Mouse (Mus musculus) embryonic facial prominence, embryonic 10.5 days (tissue): Measurements from ENCODE around the gene Znrf4. TPM values are rescaled to one million over a fixed set of nuclear protein-coding genes. Genes with fewer than 3 reads are reported as not detected.

Source experiments
- DNase-seq: peaks from one replicate; pipeline ENCODE4 v3.0.0-alpha.2; 2017; ENCODE audit warnings: low spot score
- H3K27ac ChIP-seq: fragments of 300-500 bp; sonication (generic); replicated peaks from 2 replicates; pipeline ENCODE4 v1.5.1; 2016; ENCODE audit warnings: mild to moderate bottlenecking
- H3K27me3 ChIP-seq: fragments of 300-500 bp; sonication (generic); replicated peaks from 2 replicates; pipeline ENCODE4 v1.6.1; 2016; ENCODE audit warnings: low read depth, mild to moderate bottlenecking; ENCODE audit not compliant: poor library complexity, severe bottlenecking
- H3K36me3 ChIP-seq: fragments of 300-500 bp; sonication (generic); replicated peaks from 2 replicates; pipeline ENCODE4 v1.6.1; 2016; ENCODE audit warnings: mild to moderate bottlenecking, moderate library complexity
- H3K4me1 ChIP-seq: fragments of 300-500 bp; sonication (generic); 2 replicates; pipeline ENCODE4 v1.6.1; 2016
- H3K4me3 ChIP-seq: fragments of 300-500 bp; sonication (generic); 2 replicates; pipeline ENCODE4 v1.5.1; 2016; ENCODE audit warnings: mild to moderate bottlenecking, moderate library complexity
- H3K9me3 ChIP-seq: fragments of 300-500 bp; sonication (generic); 2 replicates; pipeline ENCODE4 v1.6.1; 2016; ENCODE audit warnings: mild to moderate bottlenecking
- WGBS: fragments of 180-500 bp; shearing (Covaris S2); methylation state at CpG from one replicate; pipeline ENCODE4 v1.1.7; 2016; 5-methylcytosine and 5-hydroxymethylcytosine counted together
- polyA plus RNA-seq: library from polyadenylated mRNA; unstranded; fragments of >200 nt; fragmentation: Nextera tagmentation; extraction: Ambion mirVana; gene quantifications from 2 replicates; pipeline ENCODE4 v1.2.1, GENCODE M21; 2016

Gene Znrf4
- not detected in 2 replicates for polyA plus RNA-seq

GRCm38 (mm10) chr17:56512310-56512709, at the start of gene Znrf4:
Gene Znrf4, minus strand, starts transcription at chr17:56512431.
- Histone ChIP-seq H3K27me3 (peaks cover 87% of the 10 kb centered on the region), H3K9me3 (peaks cover 8% of the 10 kb centered on the region), H3K4me3 (peak within 1 kb of the TSS; percentile 46), H3K36me3 (no peaks in the 10 kb centered on the region), H3K27ac (peak within 1 kb of the TSS; percentile 57), H3K4me1 (peaks cover 53% of the 10 kb centered on the region)
- WGBS, result 62% methylated on average over 22 of the region's 22 CpGs
- no peak for DNase-seq

DNA sequence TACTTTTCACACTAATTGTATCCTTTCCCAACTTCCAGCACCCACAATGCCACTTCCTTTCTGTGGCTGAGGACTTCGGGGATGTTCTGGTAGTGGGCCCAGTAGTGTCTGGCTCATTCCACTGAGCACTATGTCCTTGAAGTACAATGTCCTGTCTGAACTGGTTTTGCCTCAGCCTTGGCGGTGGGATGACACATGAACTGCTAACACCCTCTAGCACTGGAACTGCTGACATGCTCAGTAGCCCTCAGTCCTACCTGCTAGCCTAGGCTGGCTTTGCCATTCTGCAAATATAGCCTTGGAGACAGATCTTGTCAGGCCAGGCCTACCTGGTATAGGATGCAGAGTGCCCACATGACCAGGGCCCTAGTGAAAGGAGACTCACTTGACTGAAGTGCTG, 49.6 kb upstream of the Znrf4 start:
- no peak for DNase-seq
- H3K27me3 ChIP-seq, result no peaks in the 10 kb centered on the region
- H3K27ac ChIP-seq, result no peak overlapping the region
- H3K4me1 ChIP-seq, result no peaks in the 10 kb centered on the region
- no peak overlapping the region for H3K4me3 ChIP-seq
- H3K9me3 ChIP-seq, result no peaks in the 10 kb centered on the region
- 97% methylated on average over 2 of the region's 2 CpGs for WGBS
- H3K36me3 ChIP-seq, result peaks cover 66% of the 10 kb centered on the region

- peaks cover 49% of the 10 kb centered on the region for H3K36me3 ChIP-seq
- no peaks in the 10 kb centered on the region for H3K27me3 ChIP-seq
- no peak for DNase-seq
- no peak overlapping the region for H3K4me3 ChIP-seq
- WGBS, result 81% methylated on average over 1 of the region's 1 CpGs
- H3K9me3 ChIP-seq, result no peaks in the 10 kb centered on the region
- no peak overlapping the region for H3K27ac ChIP-seq
- H3K4me1 ChIP-seq, result no peaks in the 10 kb centered on the region
These were observed 47.9 kb upstream of the Znrf4 start for GRCm38 (mm10) chr17:56560131-56560530.

DNA sequence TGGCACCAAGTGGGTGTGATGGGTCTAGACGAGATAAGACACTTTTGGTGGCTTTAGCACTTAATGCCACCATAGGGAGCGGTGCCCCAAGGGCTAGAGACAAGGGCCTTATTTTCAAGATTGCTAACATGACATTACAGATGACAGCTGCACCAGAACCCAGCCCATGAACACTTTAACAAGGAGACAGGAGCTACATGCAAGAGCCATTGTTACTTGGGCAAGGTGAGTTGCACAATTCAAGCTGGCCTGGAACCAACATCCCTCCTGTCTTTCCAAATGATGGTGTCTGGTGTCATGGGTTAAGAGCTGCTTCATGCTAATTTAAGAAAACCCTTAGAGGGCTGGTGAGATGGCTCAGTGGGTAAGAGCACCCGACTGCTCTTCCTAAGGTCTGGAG, 47.2 kb upstream of the Znrf4 start:
- 75% methylated on average over 3 of the region's 3 CpGs for WGBS
- H3K27me3 ChIP-seq, result no peaks in the 10 kb centered on the region
- H3K4me1 ChIP-seq, result 0 out of 2 replicates have a peak, but pooled peaks cover 1% of the 10 kb centered on the region
- DNase-seq, result no peak
- no peak overlapping the region for H3K4me3 ChIP-seq
- no peaks in the 10 kb centered on the region for H3K9me3 ChIP-seq
- peaks cover 41% of the 10 kb centered on the region for H3K36me3 ChIP-seq
- H3K27ac ChIP-seq, result no peak overlapping the region

DNA sequence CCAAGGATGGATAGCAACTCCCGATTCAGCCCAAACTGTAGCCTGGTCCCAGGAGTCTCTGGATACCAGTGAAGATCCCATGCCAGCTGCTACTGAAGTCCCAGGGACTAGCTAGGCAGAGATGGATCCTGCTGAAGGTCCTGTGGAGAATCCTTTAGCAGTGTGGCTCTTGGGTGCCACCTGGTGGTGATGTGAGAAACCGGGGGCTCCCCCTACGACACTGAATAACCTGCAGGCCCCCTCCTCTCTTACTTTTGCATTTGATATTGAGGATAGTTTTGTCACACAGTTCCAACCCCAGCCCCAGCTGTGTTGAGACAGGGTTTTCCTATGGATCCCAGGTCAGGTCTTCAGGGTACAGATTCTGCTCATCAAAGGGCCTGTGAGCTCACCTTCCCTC, 46.2 kb upstream of the Znrf4 start:
- H3K4me3 ChIP-seq, result no peak overlapping the region
- 25% methylated on average over 3 of the region's 3 CpGs for WGBS
- H3K27me3 ChIP-seq, result no peaks in the 10 kb centered on the region
- DNase-seq, result peak; percentile 73
- H3K36me3 ChIP-seq, result peaks cover 32% of the 10 kb centered on the region
- no peak overlapping the region for H3K27ac ChIP-seq
- no peaks in the 10 kb centered on the region for H3K9me3 ChIP-seq
- H3K4me1 ChIP-seq, result peaks cover 5% of the 10 kb centered on the region; the same call in 1 of the 2 replicates

DNA sequence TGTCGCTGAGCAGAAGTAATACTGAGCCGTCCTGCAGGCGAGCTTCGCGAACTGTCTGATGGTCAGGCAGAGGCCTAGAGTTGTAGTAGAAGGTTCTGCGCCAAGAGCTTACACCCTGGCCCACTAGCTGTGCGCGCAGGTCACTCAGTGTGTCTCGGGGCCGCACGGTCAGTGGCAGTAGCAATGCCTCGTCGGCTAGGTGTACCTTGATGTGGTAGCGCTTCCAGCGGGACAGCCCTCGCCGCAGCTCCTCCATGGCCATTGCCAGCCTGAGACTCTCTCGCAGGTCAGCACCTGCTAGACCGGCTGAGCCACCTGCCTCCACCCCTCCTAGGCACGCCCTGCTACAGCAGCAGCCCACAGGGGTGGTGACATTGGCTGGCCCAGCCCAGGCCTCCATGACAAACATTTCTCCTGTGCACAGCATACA, 41.9 kb upstream of the Znrf4 start, which contains the start of gene Gm20219:
Gene Gm20219, minus strand, starts transcription at position 266 of the 430 bp plus-strand sequence.
- H3K27ac ChIP-seq, result no peak within 1 kb of the TSS
- 75% methylated on average over 20 of the region's 20 CpGs for WGBS
- peak; percentile 55 for DNase-seq

GRCm38 (mm10) chr17:56552781-56553363, 40.6 kb upstream of the Znrf4 start:
- peaks cover 24% of the 10 kb centered on the region for H3K4me1 ChIP-seq
- 0 out of 2 replicates have a peak overlapping the region, but pooled peaks have one; percentile 1 for H3K27ac ChIP-seq
- H3K27me3 ChIP-seq, result no peaks in the 10 kb centered on the region
- H3K9me3 ChIP-seq, result no peaks in the 10 kb centered on the region
- WGBS, result 56% methylated on average over 5 of the region's 5 CpGs
- DNase-seq, result peak; percentile 84
- H3K36me3 ChIP-seq, result no peaks in the 10 kb centered on the region
- no peak overlapping the region for H3K4me3 ChIP-seq

More for the DNA sequence above, 41.9 kb upstream of the Znrf4 start, which contains the start of gene Gm20219:
- H3K4me1 ChIP-seq, result peaks cover 15% of the 10 kb centered on the region
- no peak within 1 kb of the TSS for H3K4me3 ChIP-seq
- H3K36me3 ChIP-seq, result no peaks in the 10 kb centered on the region
- H3K9me3 ChIP-seq, result no peaks in the 10 kb centered on the region
- H3K27me3 ChIP-seq, result no peaks in the 10 kb centered on the region

DNA sequence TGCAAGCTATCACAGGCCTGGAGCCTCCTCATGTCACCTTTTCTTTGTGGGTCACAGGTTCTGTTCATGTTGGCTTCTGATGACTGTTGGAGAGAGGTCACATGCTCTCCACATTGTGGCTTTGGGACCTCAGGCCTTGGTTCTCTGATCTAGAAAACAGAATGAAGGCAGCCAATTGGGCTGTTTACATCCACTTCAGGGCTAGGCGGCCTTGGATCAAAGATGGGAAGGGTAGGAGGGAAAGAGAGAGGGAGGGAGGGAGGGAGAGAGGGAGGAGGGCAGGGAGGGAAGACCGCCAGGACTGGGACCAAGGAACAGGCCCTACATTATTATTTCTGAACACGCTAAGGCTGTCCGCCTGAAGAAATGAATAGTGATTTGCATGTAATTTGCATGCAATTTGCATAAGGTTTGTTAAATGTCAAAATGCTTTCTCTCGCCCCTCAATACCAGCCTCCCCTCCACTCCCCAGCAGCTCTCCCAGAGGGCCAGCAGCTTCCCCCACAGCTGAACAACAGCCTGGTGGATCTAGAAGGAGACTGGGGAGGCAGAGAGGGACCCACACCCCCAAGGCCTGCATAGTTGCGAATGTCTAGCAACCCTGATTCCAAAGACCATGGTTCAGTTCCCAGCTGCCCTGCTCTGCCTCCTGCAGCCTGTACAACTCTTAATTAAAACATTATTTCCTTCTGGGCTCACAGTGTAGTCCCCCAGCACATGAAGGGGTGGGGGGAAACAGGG, 39.8 kb upstream of the Znrf4 start:
- no peak overlapping the region for H3K27ac ChIP-seq
- H3K36me3 ChIP-seq, result no peaks in the 10 kb centered on the region
- H3K4me3 ChIP-seq, result no peak overlapping the region
- peaks cover 28% of the 10 kb centered on the region for H3K4me1 ChIP-seq
- DNase-seq, result no peak
- WGBS, result 78% methylated on average over 6 of the region's 6 CpGs
- no peaks in the 10 kb centered on the region for H3K27me3 ChIP-seq
- H3K9me3 ChIP-seq, result no peaks in the 10 kb centered on the region

DNA sequence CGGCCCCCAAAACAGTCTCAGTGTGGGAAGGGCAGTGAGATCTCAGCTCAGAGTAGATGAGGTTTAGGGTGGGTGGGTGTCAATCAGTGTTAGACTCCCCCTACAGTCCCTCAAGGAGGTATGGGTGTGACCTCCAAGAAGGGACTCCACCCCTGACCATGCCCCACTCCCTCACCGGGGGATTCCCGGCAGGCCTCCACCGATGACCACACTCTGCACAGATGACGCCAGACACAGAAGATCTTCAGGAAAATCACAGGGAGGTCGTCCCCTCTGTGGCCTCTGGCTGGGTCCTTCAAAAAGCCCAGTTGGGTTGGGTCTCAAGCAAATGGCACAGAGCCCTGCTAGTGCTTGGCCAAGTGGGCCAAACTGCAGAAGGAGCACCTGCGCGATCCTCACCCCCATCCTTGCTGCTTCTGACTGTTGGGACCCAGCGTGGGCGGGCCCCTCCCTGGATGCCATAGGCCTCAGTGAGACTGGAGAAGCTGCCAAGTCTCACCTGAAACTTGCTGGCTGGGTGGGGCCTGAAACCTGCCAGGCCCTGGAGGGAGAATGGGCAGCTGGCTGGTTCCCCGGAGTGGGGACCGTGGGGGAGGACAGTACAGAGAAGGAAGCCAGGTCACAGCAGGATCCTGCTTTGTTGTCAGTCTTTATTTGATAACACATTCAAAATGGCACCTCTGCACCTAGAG, 38.7 kb upstream of the Znrf4 start:
- peak; percentile 7 for DNase-seq
- Histone ChIP-seq H3K9me3 (no peaks in the 10 kb centered on the region), H3K27ac (no peak overlapping the region; the same call in 1 of the 2 replicates), H3K4me3 (no peak overlapping the region), H3K27me3 (no peaks in the 10 kb centered on the region), H3K4me1 (peaks cover 30% of the 10 kb centered on the region), H3K36me3 (no peaks in the 10 kb centered on the region)
- WGBS, result 77% methylated on average over 12 of the region's 12 CpGs

DNA sequence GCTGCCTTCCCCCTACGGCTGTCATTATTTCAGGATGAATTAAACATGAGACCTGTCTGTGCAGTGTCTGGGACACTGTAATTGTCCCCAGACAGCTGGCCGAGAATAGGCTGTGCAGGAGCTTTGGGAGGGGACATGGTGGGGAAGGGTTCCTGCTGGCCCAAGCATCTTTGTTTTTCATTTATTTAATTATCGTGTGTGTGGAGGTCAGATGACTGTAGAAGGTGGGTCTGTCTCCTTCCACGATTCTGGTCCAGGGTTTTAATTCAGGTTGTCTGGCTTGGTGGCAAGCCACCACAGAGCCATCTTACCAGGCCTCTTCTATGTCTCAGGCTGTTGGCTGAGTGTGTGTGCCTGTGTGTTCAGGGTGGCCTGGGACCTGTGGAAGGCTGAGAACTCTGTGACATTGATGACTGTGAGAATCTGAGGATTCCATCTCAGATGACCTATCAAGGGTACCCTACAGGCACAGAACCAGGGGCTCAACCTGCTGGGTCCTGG, 36.4 kb upstream of the Znrf4 start:
- Histone ChIP-seq H3K4me3 (no peak overlapping the region), H3K27ac (no peak overlapping the region), H3K27me3 (no peaks in the 10 kb centered on the region), H3K9me3 (no peaks in the 10 kb centered on the region), H3K4me1 (peaks cover 26% of the 10 kb centered on the region), H3K36me3 (no peaks in the 10 kb centered on the region)
- peak; percentile 7 for DNase-seq
- 55% methylated on average over 4 of the region's 4 CpGs for WGBS

GRCm38 (mm10) chr17:56547846-56548604, 35.8 kb upstream of the Znrf4 start:
- no peaks in the 10 kb centered on the region for H3K27me3 ChIP-seq
- no peaks in the 10 kb centered on the region for H3K9me3 ChIP-seq
- no peak overlapping the region for H3K4me3 ChIP-seq
- H3K36me3 ChIP-seq, result no peaks in the 10 kb centered on the region
- peak; percentile 10 for DNase-seq
- peaks cover 30% of the 10 kb centered on the region for H3K4me1 ChIP-seq
- 0 out of 2 replicates have a peak overlapping the region, but pooled peaks have one; percentile 12 for H3K27ac ChIP-seq
- 76% methylated on average over 9 of the region's 9 CpGs for WGBS
